Mouse (Mus musculus): ENCODE measurements around the gene Gtf2a1l.

DNA sequence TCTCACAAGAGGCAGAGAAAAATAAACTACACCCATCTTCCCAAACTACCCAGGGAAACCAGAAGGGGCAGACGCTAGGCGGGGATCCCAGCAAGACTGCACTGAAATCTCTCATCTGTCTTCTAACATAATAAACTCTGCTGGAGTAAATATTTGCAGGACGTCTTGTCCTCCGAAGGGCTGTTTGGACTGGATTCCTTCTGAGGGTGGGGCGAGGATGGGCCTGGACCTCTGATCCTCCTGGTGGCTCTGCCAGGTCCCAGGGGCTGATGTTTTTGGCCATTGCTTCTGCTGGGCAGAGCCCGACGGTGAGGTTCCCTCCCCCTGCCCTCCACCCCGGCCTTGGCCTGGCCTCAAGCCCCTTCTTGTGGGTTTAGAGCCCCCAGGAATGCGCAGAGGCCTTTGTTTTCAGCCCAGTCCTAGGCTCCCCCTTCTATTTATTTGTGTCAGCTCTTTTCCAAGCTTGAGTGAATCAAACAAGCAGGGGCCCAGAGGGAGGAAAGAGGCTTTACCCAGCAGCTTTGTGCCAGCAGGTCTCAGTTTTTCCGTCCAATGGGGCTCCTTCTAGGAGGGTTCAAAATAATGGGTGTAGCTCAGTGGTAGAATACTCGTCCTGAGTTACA, 38.4 kb upstream of the Gtf2a1l start:
- no peak for TF ChIP-seq CTCF (IDR thresholded peaks at IDR 0.05; ENCODE audit: control insufficient read depth, insufficient read depth, low read length)
- no peak for TF ChIP-seq POLR2A (IDR thresholded peaks at IDR 0.05; ENCODE audit: borderline replicate concordance, control insufficient read depth, low read depth, low read length)
